Mouse (Mus musculus) midbrain, embryonic 12.5 days (tissue): Measurements from ENCODE around the gene Tmem88. TPM values are rescaled to one million over a fixed set of nuclear protein-coding genes. Genes with fewer than 3 reads are reported as not detected.
A peak's percentile ranks its signal among the peaks of the same experiment; 100 is the strongest.

Experiments used
- ATAC-seq: fragments of 200-750 bp; cut with Nextera tagmentation; 2 replicates; pipeline ENCODE4 v1.8.0; 2017; ENCODE audit warnings: low read depth, moderate TSS enrichment, moderate library complexity; ENCODE audit not compliant: low FRiP score
- H3K27ac ChIP-seq: fragments of 300-500 bp; sonication (generic); replicated peaks from 2 replicates; pipeline ENCODE4 v1.5.1; 2016; ENCODE audit warnings: mild to moderate bottlenecking
- H3K27me3 ChIP-seq: fragments of 300-500 bp; sonication (generic); 2 replicates; pipeline ENCODE4 v1.6.1; 2016; ENCODE audit warnings: mild to moderate bottlenecking
- H3K36me3 ChIP-seq: fragments of 300-500 bp; sonication (generic); 2 replicates; pipeline ENCODE4 v1.6.1; 2016
- H3K4me1 ChIP-seq: fragments of 300-500 bp; sonication (generic); 2 replicates; pipeline ENCODE4 v1.6.1; 2016
- H3K4me2 ChIP-seq: fragments of 300-500 bp; sonication (generic); replicated peaks from 2 replicates; pipeline ENCODE4 v1.6.1; 2016; ENCODE audit warnings: mild to moderate bottlenecking, moderate library complexity
- H3K4me3 ChIP-seq: fragments of 300-500 bp; sonication (generic); 2 replicates; pipeline ENCODE4 v1.5.1; 2016; ENCODE audit warnings: mild to moderate bottlenecking
- H3K9ac ChIP-seq: fragments of 300-500 bp; sonication (generic); replicated peaks from 2 replicates; pipeline ENCODE4 v1.6.1; 2016; ENCODE audit warnings: mild to moderate bottlenecking, moderate library complexity
- H3K9me3 ChIP-seq: fragments of 300-500 bp; sonication (generic); 2 replicates; pipeline ENCODE4 v1.6.1; 2016; ENCODE audit warnings: mild to moderate bottlenecking
- WGBS: fragments of 180-500 bp; shearing (Covaris S2); methylation state at CpG from one replicate; pipeline ENCODE4 v1.1.7; 2016; 5-methylcytosine and 5-hydroxymethylcytosine counted together
- polyA plus RNA-seq: library from polyadenylated mRNA; unstranded; fragments of >200 nt; fragmentation: Nextera tagmentation; extraction: Ambion mirVana; gene quantifications from 2 replicates; pipeline ENCODE4 v1.2.1, GENCODE M21; 2016

Tmem88 gene
- polyA plus RNA-seq, 1 experiment from 2014 or later, result 12.1 TPM

- H3K27ac ChIP-seq, result no peak overlapping the region
- H3K9me3 ChIP-seq, result no peaks in the 10 kb centered on the region
- no peak overlapping the region for H3K4me3 ChIP-seq
- no peak overlapping the region for H3K4me2 ChIP-seq
- no peak overlapping the region for H3K9ac ChIP-seq
- WGBS, result 81% methylated on average over 7 of the region's 7 CpGs
- no peaks in the 10 kb centered on the region for H3K36me3 ChIP-seq
- no peaks in the 10 kb centered on the region for H3K27me3 ChIP-seq
- peaks cover 4% of the 10 kb centered on the region; the same call in 1 of the 2 replicates for H3K4me1 ChIP-seq
- ATAC-seq, result no peak
Observed at GRCm38 (mm10) chr11:69386758-69387157, 11.3 kb downstream of the Tmem88 start.

GRCm38 (mm10) chr11:69384979-69385378 lies 13.1 kb downstream of the Tmem88 start:
- no peaks in the 10 kb centered on the region for H3K9me3 ChIP-seq
- 82% methylated on average over 6 of the region's 6 CpGs for WGBS
- peaks cover 2% of the 10 kb centered on the region; the same call in 1 of the 2 replicates for H3K4me1 ChIP-seq
- H3K4me2 ChIP-seq, result no peak overlapping the region
- no peaks in the 10 kb centered on the region for H3K36me3 ChIP-seq
- no peaks in the 10 kb centered on the region for H3K27me3 ChIP-seq
- no peak overlapping the region for H3K27ac ChIP-seq
- no peak overlapping the region for H3K4me3 ChIP-seq
- ATAC-seq, result no peak
- H3K9ac ChIP-seq, result no peak overlapping the region

- 77% methylated on average over 10 of the region's 10 CpGs for WGBS
- ATAC-seq, result no peak
- Histone ChIP-seq H3K36me3 (no peaks in the 10 kb centered on the region), H3K9me3 (no peaks in the 10 kb centered on the region), H3K4me1 (no peaks in the 10 kb centered on the region), H3K4me2 (no peak overlapping the region), H3K27me3 (no peaks in the 10 kb centered on the region), H3K27ac (no peak overlapping the region), H3K9ac (no peak overlapping the region), H3K4me3 (no peak overlapping the region)
Observed at GRCm38 (mm10) chr11:69382478-69383105, 15.4 kb downstream of the Tmem88 start.

GRCm38 (mm10) chr11:69381356-69381755 lies 16.7 kb downstream of the Tmem88 start:
- no peaks in the 10 kb centered on the region for H3K27me3 ChIP-seq
- H3K4me3 ChIP-seq, result no peak overlapping the region
- no peaks in the 10 kb centered on the region for H3K9me3 ChIP-seq
- H3K4me2 ChIP-seq, result no peak overlapping the region
- ATAC-seq, result no peak
- H3K36me3 ChIP-seq, result 0 out of 2 replicates have a peak, but pooled peaks cover under 1% of the 10 kb centered on the region
- WGBS, result 85% methylated on average over 6 of the region's 6 CpGs
- no peak overlapping the region for H3K27ac ChIP-seq
- no peak overlapping the region for H3K9ac ChIP-seq
- no peaks in the 10 kb centered on the region for H3K4me1 ChIP-seq

GRCm38 (mm10) chr11:69379600-69379999 lies 18.4 kb downstream of the Tmem88 start:
- Histone ChIP-seq H3K4me2 (no peak overlapping the region), H3K9ac (no peak overlapping the region), H3K27me3 (no peaks in the 10 kb centered on the region), H3K9me3 (no peaks in the 10 kb centered on the region), H3K4me3 (no peak overlapping the region), H3K36me3 (0 out of 2 replicates have a peak, but pooled peaks cover 4% of the 10 kb centered on the region), H3K27ac (no peak overlapping the region), H3K4me1 (no peaks in the 10 kb centered on the region)
- ATAC-seq, result no peak
- 78% methylated on average over 3 of the region's 3 CpGs for WGBS

- no peak for ATAC-seq
- Histone ChIP-seq H3K4me2 (no peak overlapping the region), H3K4me3 (no peak overlapping the region), H3K27ac (no peak overlapping the region), H3K4me1 (no peaks in the 10 kb centered on the region), H3K36me3 (peaks cover 10% of the 10 kb centered on the region), H3K27me3 (no peaks in the 10 kb centered on the region), H3K9me3 (no peaks in the 10 kb centered on the region), H3K9ac (no peak overlapping the region)
- 82% methylated on average over 3 of the region's 3 CpGs for WGBS
Observed at GRCm38 (mm10) chr11:69377766-69378165, 20.3 kb downstream of the Tmem88 start.

- Histone ChIP-seq H3K4me2 (no peak overlapping the region), H3K9me3 (no peaks in the 10 kb centered on the region), H3K4me1 (peaks cover 19% of the 10 kb centered on the region), H3K36me3 (peaks cover 19% of the 10 kb centered on the region), H3K27ac (no peak overlapping the region), H3K9ac (no peak overlapping the region), H3K27me3 (no peaks in the 10 kb centered on the region), H3K4me3 (no peak overlapping the region)
- WGBS, result 89% methylated on average over 4 of the region's 4 CpGs
- no peak for ATAC-seq
Observed at GRCm38 (mm10) chr11:69375646-69376045, 22.4 kb downstream of the Tmem88 start.

GRCm38 (mm10) chr11:69373223-69373965 lies 24.6 kb downstream of the Tmem88 start:
- Histone ChIP-seq H3K36me3 (peaks cover 19% of the 10 kb centered on the region), H3K27ac (no peak overlapping the region), H3K27me3 (no peaks in the 10 kb centered on the region), H3K9me3 (no peaks in the 10 kb centered on the region), H3K9ac (no peak overlapping the region), H3K4me3 (no peak overlapping the region), H3K4me1 (peaks cover 26% of the 10 kb centered on the region), H3K4me2 (no peak overlapping the region)
- WGBS, result 90% methylated on average over 16 of the region's 16 CpGs
- ATAC-seq, result no peak

GRCm38 (mm10) chr11:69372780-69373170 lies 25.3 kb downstream of the Tmem88 start:
- WGBS, result 67% methylated on average over 3 of the region's 3 CpGs
- Histone ChIP-seq H3K27ac (peak overlapping the region; percentile 78; the same call in 1 of the 2 replicates), H3K4me3 (no peak overlapping the region), H3K4me1 (peaks cover 31% of the 10 kb centered on the region), H3K27me3 (no peaks in the 10 kb centered on the region), H3K4me2 (no peak overlapping the region), H3K9ac (no peak overlapping the region), H3K9me3 (no peaks in the 10 kb centered on the region), H3K36me3 (peaks cover 19% of the 10 kb centered on the region)
- ATAC-seq, result no peak

- ATAC-seq, result no peak
- WGBS, result 58% methylated on average over 12 of the region's 12 CpGs
- peaks cover 37% of the 10 kb centered on the region for H3K4me1 ChIP-seq
Observed at GRCm38 (mm10) chr11:69372056-69372779, 25.8 kb downstream of the Tmem88 start.

GRCm38 (mm10) chr11:69371601-69372000 lies 26.4 kb downstream of the Tmem88 start:
- WGBS, result 28% methylated on average over 12 of the region's 12 CpGs
- ATAC-seq, result no peak
- no peaks in the 10 kb centered on the region for H3K27me3 ChIP-seq
- peaks cover 38% of the 10 kb centered on the region for H3K4me1 ChIP-seq
- H3K27ac ChIP-seq, result peak overlapping the region; percentile 78
- peak overlapping the region; percentile 34 for H3K9ac ChIP-seq
- no peak overlapping the region for H3K4me3 ChIP-seq
- peaks cover 19% of the 10 kb centered on the region for H3K36me3 ChIP-seq
- no peaks in the 10 kb centered on the region for H3K9me3 ChIP-seq
- H3K4me2 ChIP-seq, result peak overlapping the region; percentile 39

More at GRCm38 (mm10) chr11:69372056-69372779, 25.8 kb downstream of the Tmem88 start:
- H3K27me3 ChIP-seq, result no peaks in the 10 kb centered on the region
- H3K9me3 ChIP-seq, result no peaks in the 10 kb centered on the region
- H3K36me3 ChIP-seq, result peaks cover 19% of the 10 kb centered on the region
- 0 out of 2 replicates have a peak overlapping the region, but pooled peaks have one; percentile 3 for H3K4me3 ChIP-seq
- H3K27ac ChIP-seq, result peak overlapping the region; percentile 78
- peak overlapping the region; percentile 34; the same call in 1 of the 2 replicates for H3K9ac ChIP-seq
- peak overlapping the region; percentile 39 for H3K4me2 ChIP-seq

- ATAC-seq, result no peak
- no peaks in the 10 kb centered on the region for H3K27me3 ChIP-seq
- 14% methylated on average over 9 of the region's 9 CpGs for WGBS
- H3K9me3 ChIP-seq, result no peaks in the 10 kb centered on the region
- peak overlapping the region; percentile 78 for H3K27ac ChIP-seq
- peak overlapping the region; percentile 17 for H3K4me3 ChIP-seq
- H3K9ac ChIP-seq, result no peak overlapping the region; the same call in 1 of the 2 replicates
- peaks cover 42% of the 10 kb centered on the region for H3K4me1 ChIP-seq
- peak overlapping the region; percentile 39 for H3K4me2 ChIP-seq
- peaks cover 15% of the 10 kb centered on the region for H3K36me3 ChIP-seq
Observed at GRCm38 (mm10) chr11:69370817-69371215, 27.2 kb downstream of the Tmem88 start.
